Mouse (Mus musculus): ENCODE results near the gene Fam207a.

The Fam207a gene

GRCm38 (mm10) chr10:77502967-77503922, 12.3 kb downstream of the Fam207a start:
- no peak for DNase-seq (ENCODE audit: low read depth)

- DNase-seq (ENCODE audit: low read depth), result no peak
Observed at GRCm38 (mm10) chr10:77500636-77501035, 14.9 kb downstream of the Fam207a start.

DNA sequence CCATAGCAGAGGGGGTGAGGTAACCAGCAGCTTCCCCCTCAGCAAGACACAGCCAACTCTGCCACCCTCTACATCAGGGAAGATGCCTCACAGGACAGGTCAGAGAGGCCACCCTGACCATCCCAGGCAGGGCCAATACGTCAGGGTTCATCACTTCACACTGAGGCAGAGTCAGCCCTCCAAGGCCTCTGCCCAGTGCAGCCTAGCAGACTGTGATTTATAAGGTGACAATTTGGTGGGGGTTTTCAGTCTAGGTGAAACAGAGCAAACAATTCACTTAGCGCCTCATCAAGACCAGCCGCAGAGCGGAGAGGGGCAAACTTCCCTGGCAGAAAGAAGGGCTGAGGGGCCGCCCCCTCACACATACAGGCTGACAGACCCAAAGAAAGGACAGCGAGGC, 17.3 kb downstream of the Fam207a start:
- DNase-seq (ENCODE audit: low read depth), result no peak

DNA sequence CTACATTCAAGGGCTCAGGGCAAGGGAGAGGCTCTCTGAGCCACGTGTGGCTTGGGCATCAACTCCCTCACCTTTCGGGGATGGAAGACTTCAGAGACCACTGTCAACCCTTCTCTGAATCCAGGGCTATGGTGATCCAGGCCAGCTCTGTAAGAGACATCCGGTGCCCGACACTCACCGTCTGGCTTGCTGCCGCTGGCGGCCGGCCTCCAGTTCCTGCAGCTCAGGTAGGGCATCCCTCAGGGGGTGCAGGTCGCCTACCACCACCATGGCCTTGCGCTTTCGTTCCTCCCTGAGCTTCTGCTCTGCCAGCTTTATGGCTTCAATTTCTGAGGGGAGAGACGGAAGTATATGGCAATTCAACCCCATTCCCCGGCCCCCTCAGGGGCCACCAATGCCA, 18.4 kb downstream of the Fam207a start:
- DNase-seq (ENCODE audit: low read depth), result no peak

DNA sequence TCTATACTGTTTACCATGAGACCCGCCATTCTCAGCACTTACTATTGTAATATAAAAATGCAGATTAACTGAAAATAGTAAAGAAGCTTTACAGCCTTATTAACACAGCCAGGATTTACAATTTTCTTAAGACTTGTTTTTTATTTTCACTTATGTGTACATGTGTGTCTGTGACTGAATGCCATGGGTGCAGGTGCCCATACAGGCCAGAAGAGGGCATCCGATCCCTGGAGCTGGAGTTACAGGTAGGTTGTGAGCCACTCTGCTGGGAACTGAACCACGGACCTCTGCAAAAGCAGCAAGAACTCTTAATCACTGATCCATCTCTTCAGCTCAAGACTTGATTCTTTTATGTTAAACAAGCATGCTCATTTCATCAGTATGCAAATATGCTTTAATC, 22.7 kb downstream of the Fam207a start:
- DNase-seq (ENCODE audit: low read depth), result no peak

DNA sequence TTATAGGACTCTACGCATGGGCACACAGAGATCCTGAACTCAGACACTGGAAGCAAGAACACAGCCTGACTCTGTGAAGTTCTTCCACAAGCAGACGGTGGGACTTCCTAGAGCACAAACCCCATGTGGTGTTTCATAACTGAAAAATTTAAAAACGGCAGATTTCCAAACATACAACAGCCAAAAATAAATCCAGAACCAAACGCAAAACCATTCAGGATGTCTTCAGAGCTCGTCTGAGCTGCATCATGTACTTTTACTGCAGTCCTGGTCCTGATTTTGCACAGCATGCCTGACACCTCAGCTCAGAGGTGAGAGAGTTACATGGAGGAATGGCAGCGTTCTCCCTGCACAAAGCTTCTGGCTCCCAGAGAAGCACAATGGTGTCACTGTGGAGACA, 24.0 kb downstream of the Fam207a start:
- DNase-seq (ENCODE audit: low read depth), result no peak

DNA sequence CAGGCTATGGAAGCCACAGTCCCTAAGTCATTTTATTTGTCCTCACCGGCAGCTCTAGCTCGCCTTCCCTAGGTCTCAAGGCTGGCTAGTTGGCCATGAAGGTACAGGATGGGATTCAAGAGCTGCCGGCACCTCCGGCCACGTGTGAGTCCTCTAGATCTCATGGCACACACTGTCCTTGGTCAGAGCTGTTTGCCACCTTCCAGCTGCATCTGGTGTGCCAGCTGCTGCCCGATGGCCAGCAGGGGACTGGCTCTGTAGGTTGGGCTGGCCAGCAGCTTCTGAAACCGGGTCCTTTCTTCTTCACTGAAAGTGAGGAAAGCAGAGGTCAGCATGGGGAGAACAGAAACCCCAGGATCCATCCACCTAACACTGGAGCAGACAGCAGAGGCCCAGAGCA, 27.4 kb downstream of the Fam207a start:
- DNase-seq (ENCODE audit: low read depth), result no peak

- no peak for DNase-seq (ENCODE audit: low read depth)
Observed at GRCm38 (mm10) chr10:77485786-77486185, 29.8 kb downstream of the Fam207a start.

DNA sequence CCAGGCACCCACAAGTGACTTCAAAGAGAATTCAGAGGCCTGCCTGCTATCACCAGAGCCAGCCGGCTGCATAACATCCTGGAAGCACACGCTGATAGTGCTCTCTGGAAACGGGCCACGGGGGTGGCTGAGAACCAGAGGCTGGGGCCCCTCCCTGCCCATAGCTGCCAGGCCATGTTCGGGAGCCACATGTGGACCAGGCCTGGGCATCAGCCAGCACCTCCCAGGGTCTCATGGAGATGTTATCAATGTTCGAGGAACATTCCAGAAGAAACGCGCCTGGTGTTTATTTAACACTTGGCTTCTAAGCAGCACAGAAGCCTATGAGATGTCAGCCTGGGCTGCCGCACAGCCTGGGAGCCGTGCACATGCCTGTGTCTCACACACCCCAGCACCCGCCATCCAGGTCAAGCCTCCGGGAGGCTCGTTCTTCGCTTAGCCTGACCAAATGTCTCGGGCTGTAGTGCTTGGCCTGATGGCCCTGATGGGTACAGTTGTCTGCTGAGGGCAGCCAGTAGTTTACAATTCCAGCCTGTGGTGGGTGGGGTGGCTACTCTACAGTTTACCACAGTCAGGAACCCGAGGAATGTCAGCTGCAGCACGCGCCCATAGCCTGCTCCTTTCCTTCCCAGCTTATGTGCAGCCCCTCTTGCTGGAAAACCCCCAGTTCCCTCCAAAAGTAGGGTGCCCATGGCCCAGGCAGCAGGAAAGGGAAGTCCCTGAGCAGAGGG, 31.2 kb downstream of the Fam207a start:
- DNase-seq (ENCODE audit: low read depth), result peak; percentile 98

DNA sequence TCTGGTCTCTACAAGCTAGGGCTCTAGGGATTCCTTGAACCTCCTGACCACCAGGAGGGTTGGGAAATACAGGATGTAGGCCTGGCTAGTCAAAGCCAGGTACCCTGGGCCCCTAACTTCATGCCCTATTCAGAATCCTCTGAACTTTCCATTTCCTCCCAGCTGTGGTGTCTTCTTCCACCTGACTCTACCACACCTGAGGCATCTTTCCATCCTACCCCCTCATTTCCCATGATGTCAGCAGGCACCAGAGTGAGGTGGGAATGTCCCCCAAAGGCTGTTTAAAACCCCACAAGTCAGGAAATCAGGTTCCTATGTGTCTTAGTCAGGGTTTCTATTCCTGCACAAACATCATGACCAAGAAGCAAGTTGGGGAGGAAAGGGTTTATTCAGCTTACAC, 33.8 kb downstream of the Fam207a start:
- no peak for DNase-seq (ENCODE audit: low read depth)

DNA sequence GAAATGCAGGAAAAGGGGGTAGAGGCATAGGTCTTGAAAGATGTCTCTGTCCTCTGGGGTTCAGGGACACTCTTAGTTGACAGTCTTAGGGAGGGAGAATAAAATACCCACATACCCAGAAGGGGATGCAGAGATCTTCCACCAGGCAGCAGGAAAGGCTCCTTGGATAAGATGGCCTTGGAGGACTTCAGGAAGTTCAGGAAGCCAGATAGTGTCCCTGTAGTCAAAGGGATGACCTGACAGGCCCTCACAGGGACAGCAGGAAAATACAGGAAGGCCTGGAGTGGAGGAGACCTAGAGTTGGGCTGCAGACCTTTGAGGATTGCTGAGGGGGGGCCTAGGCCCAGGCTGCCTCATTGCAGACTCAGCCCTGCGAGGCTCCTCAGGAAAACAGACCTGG, 35.6 kb downstream of the Fam207a start:
- DNase-seq (ENCODE audit: low read depth), result no peak

DNA sequence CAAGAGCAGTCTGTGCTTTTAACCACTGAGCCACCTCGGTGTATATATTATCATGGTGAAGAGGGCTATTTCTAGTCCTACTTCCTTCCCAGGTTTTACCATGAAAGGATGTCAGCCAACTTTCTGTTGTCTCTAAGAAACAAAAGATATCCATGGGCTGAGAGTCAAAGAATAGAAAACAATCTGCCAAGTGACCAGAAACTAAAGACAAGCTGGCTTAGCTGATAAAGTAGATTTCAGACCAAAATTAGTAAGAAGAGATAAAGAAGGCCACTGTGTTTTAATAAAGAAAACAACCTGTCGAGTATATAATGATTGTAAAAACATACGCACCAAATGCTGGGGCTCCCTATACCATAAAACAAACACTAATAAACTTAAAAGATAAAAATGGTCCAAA, 38.7 kb downstream of the Fam207a start:
- DNase-seq (ENCODE audit: low read depth), result no peak

- DNase-seq (ENCODE audit: low read depth), result no peak
Observed at GRCm38 (mm10) chr10:77472188-77472587, 43.4 kb downstream of the Fam207a start.

DNA sequence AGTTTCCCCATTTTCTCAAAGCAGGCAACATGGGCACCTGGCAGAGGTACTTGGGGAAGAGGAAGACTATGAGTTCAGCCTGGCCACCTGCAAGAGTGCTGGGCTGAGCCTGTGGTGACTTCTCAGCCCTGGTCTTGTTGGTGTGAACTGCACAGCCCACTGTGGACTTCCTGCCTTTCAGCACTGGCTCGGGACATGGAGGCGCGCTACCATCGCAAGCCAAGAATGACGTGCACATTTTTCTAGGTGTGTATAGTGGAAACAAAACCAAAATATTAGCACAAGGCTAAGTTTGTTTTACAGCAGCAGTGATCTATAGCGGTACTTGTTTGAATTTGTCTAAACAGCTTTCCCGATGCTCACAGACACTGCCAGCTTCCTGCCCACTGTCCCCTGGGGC, 44.1 kb downstream of the Fam207a start:
- DNase-seq (ENCODE audit: low read depth), result no peak

- no peak for DNase-seq (ENCODE audit: low read depth)
Observed at GRCm38 (mm10) chr10:77470763-77471162, 44.8 kb downstream of the Fam207a start.

GRCm38 (mm10) chr10:77468675-77469074, 46.9 kb downstream of the Fam207a start:
- no peak for DNase-seq (ENCODE audit: low read depth)

DNA sequence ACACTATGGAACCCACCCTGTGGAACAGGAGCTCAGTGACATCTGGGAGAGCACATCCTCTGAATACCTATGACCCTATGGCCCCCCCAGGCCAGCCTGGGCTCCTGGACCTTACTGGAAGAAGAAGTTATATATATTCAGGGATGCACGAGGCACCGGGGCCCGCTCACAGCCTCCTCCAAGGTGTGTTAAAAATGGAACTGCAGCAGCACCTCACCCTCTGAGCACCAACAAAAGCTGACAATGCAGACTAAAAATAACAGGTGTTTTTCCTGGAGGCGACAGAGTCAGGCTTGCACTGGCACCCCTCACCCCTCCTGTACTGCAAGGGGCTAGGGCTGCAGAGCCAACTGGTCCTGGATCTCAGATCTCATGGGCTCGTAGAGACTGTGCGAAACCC, 48.2 kb downstream of the Fam207a start:
- no peak for DNase-seq (ENCODE audit: low read depth)

GRCm38 (mm10) chr10:77465902-77466301, 49.7 kb downstream of the Fam207a start:
- DNase-seq (ENCODE audit: low read depth), result no peak

GRCm38 (mm10) chr10:77464181-77464936, 51.2 kb downstream of the Fam207a start:
- DNase-seq (ENCODE audit: low read depth), result no peak

DNA sequence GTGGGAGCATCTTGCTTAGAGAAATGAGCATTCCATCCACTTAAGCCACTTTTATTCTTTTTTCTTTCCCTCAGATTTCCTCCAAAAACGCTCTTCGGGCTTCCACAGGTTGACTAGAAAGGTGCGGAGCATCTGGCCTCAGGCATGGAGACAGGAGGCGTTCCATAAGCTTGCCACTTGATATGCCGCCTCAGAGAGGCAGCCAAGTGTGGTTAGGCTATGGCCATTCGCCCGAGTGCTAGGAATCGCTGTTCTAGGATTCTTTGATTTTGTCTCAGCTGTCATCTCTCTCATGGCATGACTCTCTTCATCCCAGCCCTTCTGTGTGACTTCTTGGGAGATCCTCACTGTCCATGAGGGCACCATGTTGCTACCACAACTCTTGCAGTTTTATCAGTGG, 54.4 kb downstream of the Fam207a start:
- no peak for DNase-seq (ENCODE audit: low read depth)

DNA sequence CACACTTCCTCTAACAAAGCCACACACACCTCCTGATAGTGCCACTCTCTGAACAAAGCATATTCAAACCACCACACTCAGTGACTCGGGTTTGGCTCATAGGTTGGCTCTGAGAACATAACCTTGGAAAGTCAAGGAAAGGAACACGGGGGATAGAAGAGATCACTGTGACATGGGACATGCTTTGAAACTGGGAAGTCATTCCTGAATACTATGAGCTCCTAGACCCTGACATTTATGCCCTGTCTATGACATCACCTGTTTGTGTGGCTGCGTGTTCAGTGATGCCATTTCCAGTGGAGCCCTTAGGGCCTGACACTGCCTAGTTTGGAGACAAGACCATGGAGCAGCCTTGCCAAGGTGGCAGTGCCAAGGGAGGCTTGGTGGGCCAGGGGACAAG, 57.9 kb downstream of the Fam207a start:
- DNase-seq (ENCODE audit: low read depth), result no peak

GRCm38 (mm10) chr10:77456507-77456906, 59.1 kb downstream of the Fam207a start:
- DNase-seq (ENCODE audit: low read depth), result no peak

Measured in fibroblast of lung, adult 2 months (primary cell).